Mouse (Mus musculus) MEL (cell line): ENCODE results near the gene Dgkz.

ENCODE experiments used
- BHLHE40 ChIP-seq: IDR thresholded peaks from 2 replicates; pipeline ENCODE4 v1.6.1; 2012; ENCODE audit warnings: low read depth, mild to moderate bottlenecking, inconsistent platforms, low read length, improper control_type of control experiment, borderline replicate concordance
- CTCF ChIP-seq, 3 experiments: IDR thresholded peaks in 2 of 3; conservative IDR thresholded peaks in 1 of 3; 2 replicates each; pipeline ENCODE4 v1.5.1; 2011 to 2012; ENCODE audit warnings: low read length in 3 of 3, low read depth in 2 of 3, mild to moderate bottlenecking in 2 of 3, improper control_type of control experiment in 1 of 3, inconsistent platforms in 1 of 3, mixed read lengths in 1 of 3, moderate library complexity in 1 of 3; ENCODE audit not compliant: control insufficient read depth in 1 of 3, insufficient read depth in 1 of 3, poor library complexity in 1 of 3, severe bottlenecking in 1 of 3
- ELF1 ChIP-seq: IDR thresholded peaks from 2 replicates; pipeline ENCODE4 v1.6.1; 2014; ENCODE audit warnings: low read depth, mild to moderate bottlenecking, inconsistent platforms, low read length, improper control_type of control experiment, moderate library complexity
- EP300 ChIP-seq, 2 experiments: IDR thresholded peaks; 2 replicates each; pipeline ENCODE4 v1.6.1; 2011; ENCODE audit warnings: improper control_type of control experiment in 2 of 2, low read length in 2 of 2, low read depth in 1 of 2, mild to moderate bottlenecking in 1 of 2
- GATA1 ChIP-seq: IDR thresholded peaks from 2 replicates; pipeline ENCODE4 v1.6.1; 2011; ENCODE audit warnings: low read depth, low read length, improper control_type of control experiment
- HCFC1 ChIP-seq: IDR thresholded peaks from 2 replicates; pipeline ENCODE4 v1.6.1; 2012; ENCODE audit warnings: low read depth, mild to moderate bottlenecking, inconsistent platforms, low read length, improper control_type of control experiment, moderate library complexity
- USF1 ChIP-seq: IDR thresholded peaks from 2 replicates; pipeline ENCODE4 v1.6.1; 2014; ENCODE audit warnings: low read depth, mild to moderate bottlenecking, inconsistent platforms, low read length, improper control_type of control experiment, moderate library complexity
- ZMIZ1 ChIP-seq: IDR thresholded peaks from 2 replicates; pipeline ENCODE4 v1.6.1; 2012; ENCODE audit warnings: low read depth, mild to moderate bottlenecking, inconsistent platforms, low read length, improper control_type of control experiment, moderate library complexity

DNA sequence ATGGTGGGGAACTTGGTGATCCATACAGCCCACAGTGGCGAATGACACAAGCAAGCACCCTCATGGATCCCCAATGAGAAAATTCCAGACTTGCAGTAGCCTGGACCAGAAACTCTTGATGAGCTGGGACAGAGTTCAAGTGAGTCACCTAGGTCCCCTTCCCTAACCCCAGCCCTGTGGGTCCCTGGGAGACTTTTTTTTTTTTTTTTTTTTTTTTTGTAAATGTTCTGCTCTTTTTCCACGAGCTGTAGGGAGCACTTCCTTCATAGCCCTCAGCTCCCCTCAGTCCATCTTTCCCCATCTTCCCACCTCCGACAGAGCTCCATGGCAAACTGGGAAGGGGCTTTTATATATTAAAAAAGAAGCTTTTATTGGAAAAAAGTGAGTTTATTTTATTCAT is 46.2 kb downstream of the Dgkz start:
- no peak for TF ChIP-seq USF1
- TF ChIP-seq ZMIZ1, result no peak
- no peak for TF ChIP-seq EP300 (IDR thresholded peaks at IDR 0.05; ENCODE audit: low read depth in 1 of 2, low read length in 2 of 2)
- TF ChIP-seq CTCF (IDR thresholded peaks at IDR 0.05 in 2 of 3, conservative IDR thresholded peaks at IDR 0.05 in 1 of 3; ENCODE audit: control insufficient read depth in 1 of 3, insufficient read depth in 1 of 3, low read depth in 2 of 3, low read length in 3 of 3, poor library complexity in 1 of 3, severe bottlenecking in 1 of 3), result no peak
- no peak for TF ChIP-seq ELF1
- TF ChIP-seq GATA1, result no peak
- TF ChIP-seq BHLHE40, result no peak
- no peak for TF ChIP-seq HCFC1
